Mouse (Mus musculus) left cerebral cortex, adult 18-20 months (tissue): Measurements from ENCODE around the gene Krt31. TPM values are rescaled to one million over a fixed set of nuclear protein-coding genes. Genes with fewer than 3 reads are reported as not detected.

Source experiments
- DNase-seq, 2 experiments: peaks; one replicate each; pipeline ENCODE4 v3.0.0; 2021 to 2022; ENCODE audit warnings: low spot score in 2 of 2, mixed read lengths in 1 of 2
- long read RNA-seq, 2 experiments: library from polyadenylated mRNA; stranded (forward); transcript quantifications; one replicate each; pipeline ENCODE4 v2.0.0; 2021
- total RNA-seq, 2 experiments: library from RNA; stranded (reverse); gene quantifications; 2 replicates each; pipeline ENCODE4 v1.2.3; 2021

The Krt31 gene
- not detected for total RNA-seq
- long read RNA-seq, experiment 1, partial matches to known transcripts = 1 of 1 reads
- long read RNA-seq, experiment 1, other reads (novel, unspliced or antisense) = 0 of 1 reads
- long read RNA-seq, experiment 2 = 0 reads

- DNase-seq = no peak
Measured at GRCm38 (mm10) chr11:100050451-100050850, at the start of gene Krt31. Gene Krt31 (minus strand): TSS chr11:100050551.

- no peak for DNase-seq
Measured at GRCm38 (mm10) chr11:100097819-100098218, 47.5 kb upstream of the Krt31 start.

GRCm38 (mm10) chr11:100096141-100096540 is 45.8 kb upstream of the Krt31 start, which contains the start of gene Krt35:
Gene Krt35 (minus strand): TSS chr11:100096241.
- DNase-seq = no peak

GRCm38 (mm10) chr11:100088378-100089025 is 38.2 kb upstream of the Krt31 start:
- no peak for DNase-seq

GRCm38 (mm10) chr11:100087861-100088260 is 37.5 kb upstream of the Krt31 start, which contains the start of gene Krt32:
Gene Krt32 (minus strand): TSS chr11:100088226.
- DNase-seq = no peak

- no peak for DNase-seq
Measured at GRCm38 (mm10) chr11:100073873-100074272, 23.5 kb upstream of the Krt31 start.

- no peak for DNase-seq
Measured at GRCm38 (mm10) chr11:100067293-100068036, 17.1 kb upstream of the Krt31 start.

GRCm38 (mm10) chr11:100066236-100067010 is 16.1 kb upstream of the Krt31 start:
- no peak for DNase-seq

GRCm38 (mm10) chr11:100058875-100059274 is 8.5 kb upstream of the Krt31 start:
- DNase-seq = no peak

GRCm38 (mm10) chr11:100055686-100056655 is 5.6 kb upstream of the Krt31 start:
- no peak for DNase-seq

GRCm38 (mm10) chr11:100047193-100047592 is 3.2 kb downstream of the Krt31 start:
- no peak for DNase-seq

GRCm38 (mm10) chr11:100046303-100046866 is 4.0 kb downstream of the Krt31 start:
- DNase-seq = no peak

GRCm38 (mm10) chr11:100041454-100041853 is 8.9 kb downstream of the Krt31 start, which contains the start of gene Krt34:
Gene Krt34 (minus strand): TSS chr11:100041554.
- no peak for DNase-seq

GRCm38 (mm10) chr11:100029768-100030167 is 20.6 kb downstream of the Krt31 start, which contains the start of gene Krt33b:
Gene Krt33b (minus strand): TSS chr11:100029868.
- no peak for DNase-seq

GRCm38 (mm10) chr11:100021438-100021837 is 28.9 kb downstream of the Krt31 start:
- DNase-seq = peak in 1 of 2 experiments; percentile 7

GRCm38 (mm10) chr11:100019466-100019865 is 30.9 kb downstream of the Krt31 start:
- DNase-seq = no peak

GRCm38 (mm10) chr11:100016112-100016511 is 34.2 kb downstream of the Krt31 start, which contains the start of gene Krt33a:
Gene Krt33a (minus strand): TSS chr11:100016212.
- no peak for DNase-seq

- no peak for DNase-seq
Measured at GRCm38 (mm10) chr11:100013691-100014171, 36.6 kb downstream of the Krt31 start.

GRCm38 (mm10) chr11:100010682-100011081 is 39.7 kb downstream of the Krt31 start:
- no peak for DNase-seq
